Mouse (Mus musculus) megakaryocyte-erythroid progenitor cell, adult 5 weeks (primary cell): ENCODE data around the gene Tktl1. TPM values are rescaled to one million over a fixed set of nuclear protein-coding genes. Genes with fewer than 3 reads are reported as not detected.

Experiments used
- polyA plus RNA-seq: library from polyadenylated mRNA; stranded (reverse); fragments of >175 nt; gene quantifications from 2 replicates; pipeline ENCODE4 v1.2.3, GENCODE M21; 2012

Tktl1 gene
- polyA plus RNA-seq, result not detected in 2 replicates

DNA sequence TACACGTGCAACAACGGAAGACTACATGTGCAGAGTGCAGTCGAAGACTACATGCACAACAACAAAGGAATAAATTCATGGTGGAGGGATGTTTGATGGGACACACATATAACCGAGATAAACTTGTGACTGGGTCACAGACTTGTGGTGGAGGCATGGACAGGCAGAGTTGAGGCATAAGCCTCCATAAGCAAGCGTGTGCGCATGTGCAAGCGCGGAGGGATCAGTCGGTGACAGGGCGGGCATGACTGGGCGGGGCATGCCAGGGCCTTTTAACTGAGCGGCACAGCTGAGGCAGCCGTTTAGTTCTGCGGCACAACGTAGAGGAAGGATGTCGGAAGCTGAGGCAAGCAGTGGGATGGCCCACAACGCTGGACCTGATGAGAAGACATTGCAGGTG is at the start of gene Tktl1:
Gene Tktl1, plus strand, starts transcription at position 301 of the 400 bp plus-strand sequence.

DNA sequence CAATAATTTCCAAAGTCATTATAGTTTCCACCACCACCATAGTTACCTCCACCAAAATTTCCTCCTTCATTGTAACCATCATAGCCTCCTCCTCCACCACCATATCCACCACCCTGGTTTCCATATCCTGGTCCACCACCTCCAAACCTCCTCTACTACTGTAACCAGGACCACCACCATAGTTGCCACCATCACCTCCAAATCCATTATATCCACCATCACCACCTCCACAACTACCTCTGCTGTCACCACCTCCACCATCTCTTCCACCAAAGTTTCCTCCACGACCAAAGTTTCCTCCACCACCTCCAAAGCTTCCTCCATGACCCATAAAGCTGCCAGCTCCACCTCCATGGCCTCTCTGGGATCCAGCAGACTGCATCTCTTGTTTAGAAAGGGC is 41.8 kb upstream of the Tktl1 start, which contains the start of gene Mecp2:
Gene Mecp2, minus strand, starts transcription at position 101 of the 400 bp plus-strand sequence.

DNA sequence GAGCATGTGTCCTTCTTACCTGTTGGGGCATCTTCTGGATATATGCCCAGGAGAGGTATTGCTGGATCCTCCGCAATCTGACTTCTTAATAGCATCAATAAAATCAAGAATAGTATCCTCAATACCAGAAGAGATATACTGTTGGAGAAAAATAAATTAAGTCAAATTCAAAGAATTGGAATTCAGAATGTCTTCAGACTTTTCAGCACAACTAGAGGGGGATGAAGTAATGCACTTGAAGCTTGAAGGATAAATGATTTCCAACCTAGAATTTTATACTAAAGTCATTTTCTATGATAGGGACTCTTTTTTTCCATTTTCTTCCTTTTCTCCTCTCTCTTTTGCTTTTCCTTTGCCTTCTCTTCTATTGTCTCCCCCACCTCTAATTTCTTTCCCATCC is 9.3 kb upstream of the Tktl1 start, which contains the start of gene Tex28:
Gene Tex28, minus strand, starts transcription at position 101 of the 400 bp plus-strand sequence.

DNA sequence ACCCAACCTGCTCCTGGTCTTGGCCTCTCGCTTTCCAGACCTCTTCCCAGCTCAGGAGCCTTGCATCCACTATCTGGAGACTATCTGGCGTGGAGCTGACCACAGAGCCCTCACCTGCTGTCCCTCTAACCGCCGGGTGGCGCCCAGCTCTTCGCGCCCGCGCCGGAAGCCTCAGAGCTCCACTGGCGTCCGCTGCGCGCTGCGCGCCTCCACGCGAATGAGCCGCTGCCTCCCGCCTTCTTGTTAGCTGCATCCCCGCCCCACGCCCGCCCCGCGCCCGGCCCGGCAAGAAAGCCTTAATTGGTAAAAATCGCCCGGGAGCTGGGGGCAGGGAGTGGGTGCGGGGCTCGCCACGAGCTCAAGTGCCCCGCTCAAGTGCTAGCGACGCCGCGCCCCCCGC is 72.6 kb downstream of the Tktl1 start, which contains the start of gene Flna:
Gene Flna, minus strand, starts transcription at position 206 of the 400 bp plus-strand sequence.

DNA sequence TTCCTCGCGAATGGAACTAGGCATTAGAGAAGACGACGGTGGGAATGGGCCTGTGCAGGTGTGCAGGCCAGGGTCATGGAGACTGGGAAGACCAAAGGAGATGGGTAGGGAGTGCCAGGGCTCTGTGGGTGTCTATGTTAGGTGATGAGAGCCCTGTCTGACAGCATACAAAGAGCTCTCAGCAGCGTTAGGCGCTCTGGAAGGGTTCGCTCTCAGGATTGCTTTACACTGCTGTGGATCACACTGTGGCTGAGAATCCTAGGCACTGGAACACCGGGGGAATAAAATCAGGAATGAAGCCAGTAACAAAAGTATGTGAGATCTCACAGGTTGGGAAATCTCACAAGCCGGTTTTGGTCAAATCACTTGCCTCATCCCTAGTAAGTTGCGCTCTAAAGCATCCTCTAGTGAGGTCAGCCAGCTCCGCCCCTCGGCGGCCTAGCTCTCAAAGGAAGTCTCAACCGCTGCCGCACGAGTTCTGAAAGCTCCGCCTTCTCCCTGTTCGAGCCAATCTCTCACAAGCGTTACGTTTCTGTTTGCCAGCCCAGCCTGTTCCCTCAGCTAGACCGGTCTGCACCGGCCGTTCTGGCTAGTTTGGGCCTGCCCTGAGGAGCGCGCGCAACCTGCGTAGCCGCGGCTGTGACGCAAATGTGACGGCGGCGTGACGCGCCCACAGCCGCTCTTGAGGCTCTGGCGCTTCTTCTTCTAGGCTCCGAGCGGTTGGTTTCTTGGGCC is 77.3 kb downstream of the Tktl1 start, which contains the start of gene Emd:
Gene Emd, plus strand, starts transcription at position 535 of the 735 bp plus-strand sequence.

Other genes with a start within 250 kb of the Tktl1 start
- 44.9 and 57.0 TPM in 2 replicates for gene Renbp, start 246.4 kb upstream of the Tktl1 start, polyA plus RNA-seq
- 129 and 154 TPM in 2 replicates for gene Hcfc1, start 210.9 kb upstream of the Tktl1 start, polyA plus RNA-seq
- gene Irak1, start 153.3 kb upstream of the Tktl1 start, polyA plus RNA-seq, result 427 and 510 TPM in 2 replicates
- gene Opn1mw, start 49.8 kb upstream of the Tktl1 start, polyA plus RNA-seq, result not detected in 2 replicates
- 33.5 and 42.0 TPM in 2 replicates for gene Mecp2, start 41.9 kb upstream of the Tktl1 start, polyA plus RNA-seq
- gene Tex28, start 9.4 kb upstream of the Tktl1 start, polyA plus RNA-seq, result not detected in 2 replicates
- 125 and 148 TPM in 2 replicates for gene Flna, start 72.6 kb downstream of the Tktl1 start, polyA plus RNA-seq
- gene Emd, start 77.4 kb downstream of the Tktl1 start, polyA plus RNA-seq, result 42.2 TPM in 2 replicates
- 1,371 and 1,458 TPM in 2 replicates for gene Rpl10, start 93.6 kb downstream of the Tktl1 start, polyA plus RNA-seq
- gene Taz, start 104.7 kb downstream of the Tktl1 start, polyA plus RNA-seq, result 34.8 and 36.9 TPM in 2 replicates
- 0.47 and 1.2 TPM in 2 replicates for gene Dnase1l1, start 105.1 kb downstream of the Tktl1 start, polyA plus RNA-seq
- gene Atp6ap1, start 119.8 kb downstream of the Tktl1 start, polyA plus RNA-seq, result 15.5 and 20.0 TPM in 2 replicates
- 35.5 and 48.6 TPM in 2 replicates for gene Gdi1, start 127.7 kb downstream of the Tktl1 start, polyA plus RNA-seq
- 34.9 and 43.8 TPM in 2 replicates for gene Fam50a, start 135.8 kb downstream of the Tktl1 start, polyA plus RNA-seq
- gene Plxna3, start 151.8 kb downstream of the Tktl1 start, polyA plus RNA-seq, result 4.6 and 6.7 TPM in 2 replicates
- 5.9 and 6.9 TPM in 2 replicates for gene Lage3, start 176.4 kb downstream of the Tktl1 start, polyA plus RNA-seq
- 31.2 and 32.6 TPM in 2 replicates for gene Ubl4a, start 196.0 kb downstream of the Tktl1 start, polyA plus RNA-seq
- 4.5 and 5.4 TPM in 2 replicates for gene Slc10a3, start 196.1 kb downstream of the Tktl1 start, polyA plus RNA-seq
- gene Fam3a, start 216.0 kb downstream of the Tktl1 start, polyA plus RNA-seq, result 6.1 and 7.7 TPM in 2 replicates
- gene Ikbkg, start 216.0 kb downstream of the Tktl1 start, polyA plus RNA-seq, result 9.2 and 10.3 TPM in 2 replicates